Mouse (Mus musculus): Measurements from ENCODE around the gene Smad3.

The Smad3 gene

GRCm38 (mm10) chr9:63658970-63659371, 98.8 kb downstream of the Smad3 start:
- no peak for DNase-seq

GRCm38 (mm10) chr9:63658436-63658835, 99.4 kb downstream of the Smad3 start:
- DNase-seq, result no peak

- DNase-seq, result no peak
These were observed 100.6 kb downstream of the Smad3 start for GRCm38 (mm10) chr9:63657167-63657566.

- DNase-seq, result no peak
These were observed 102.7 kb downstream of the Smad3 start for GRCm38 (mm10) chr9:63655092-63655491.

- no peak for DNase-seq
These were observed 103.2 kb downstream of the Smad3 start for GRCm38 (mm10) chr9:63654575-63654974.

GRCm38 (mm10) chr9:63653666-63654065, 104.1 kb downstream of the Smad3 start:
- DNase-seq, result no peak

- no peak for DNase-seq
These were observed 106.2 kb downstream of the Smad3 start for GRCm38 (mm10) chr9:63651594-63651993.

- DNase-seq, result peak; percentile 43
These were observed 106.9 kb downstream of the Smad3 start for GRCm38 (mm10) chr9:63650905-63651304.

- no peak for DNase-seq
These were observed 107.8 kb downstream of the Smad3 start for GRCm38 (mm10) chr9:63649841-63650545.

GRCm38 (mm10) chr9:63648520-63648918, 109.3 kb downstream of the Smad3 start:
- DNase-seq, result peak; percentile 51

GRCm38 (mm10) chr9:63647581-63648519, 109.9 kb downstream of the Smad3 start:
- no peak for DNase-seq

- no peak for DNase-seq
These were observed 112.7 kb downstream of the Smad3 start for GRCm38 (mm10) chr9:63645084-63645483.

- no peak for DNase-seq
These were observed 113.8 kb downstream of the Smad3 start for GRCm38 (mm10) chr9:63644011-63644410.

- DNase-seq, result peak; percentile 53
These were observed 115.7 kb downstream of the Smad3 start for GRCm38 (mm10) chr9:63641983-63642646.

GRCm38 (mm10) chr9:63636113-63636512, 121.7 kb downstream of the Smad3 start:
- peak; percentile 56 for DNase-seq

GRCm38 (mm10) chr9:63633334-63633733, 124.5 kb downstream of the Smad3 start:
- no peak for DNase-seq

- DNase-seq, result peak; percentile 87
These were observed 124.9 kb downstream of the Smad3 start for GRCm38 (mm10) chr9:63632924-63633323.

GRCm38 (mm10) chr9:63632045-63632444, 125.7 kb downstream of the Smad3 start:
- DNase-seq, result no peak

GRCm38 (mm10) chr9:63625090-63625756, 132.6 kb downstream of the Smad3 start:
- DNase-seq, result no peak

GRCm38 (mm10) chr9:63623895-63624569, 133.8 kb downstream of the Smad3 start:
- no peak for DNase-seq

GRCm38 (mm10) chr9:63617967-63618366, 139.8 kb downstream of the Smad3 start:
- no peak for DNase-seq

All from right cerebral cortex, adult 18-20 months (tissue).